Mouse (Mus musculus) adrenal gland, adult (tissue): ENCODE results near the gene Sall2.
"Not testable (repeated sequence)": the region's sequence is repeated elsewhere in the genome, so short reads cannot be mapped to it uniquely, and the experiment has no call there.

ENCODE experiments used
- DNase-seq, 2 experiments: peaks; one replicate each; pipeline ENCODE4 v3.0.0; 2022 to 2023; ENCODE audit warnings: low spot score in 1 of 2; ENCODE audit not compliant: inconsistent age in 2 of 2

The Sall2 gene

DNA sequence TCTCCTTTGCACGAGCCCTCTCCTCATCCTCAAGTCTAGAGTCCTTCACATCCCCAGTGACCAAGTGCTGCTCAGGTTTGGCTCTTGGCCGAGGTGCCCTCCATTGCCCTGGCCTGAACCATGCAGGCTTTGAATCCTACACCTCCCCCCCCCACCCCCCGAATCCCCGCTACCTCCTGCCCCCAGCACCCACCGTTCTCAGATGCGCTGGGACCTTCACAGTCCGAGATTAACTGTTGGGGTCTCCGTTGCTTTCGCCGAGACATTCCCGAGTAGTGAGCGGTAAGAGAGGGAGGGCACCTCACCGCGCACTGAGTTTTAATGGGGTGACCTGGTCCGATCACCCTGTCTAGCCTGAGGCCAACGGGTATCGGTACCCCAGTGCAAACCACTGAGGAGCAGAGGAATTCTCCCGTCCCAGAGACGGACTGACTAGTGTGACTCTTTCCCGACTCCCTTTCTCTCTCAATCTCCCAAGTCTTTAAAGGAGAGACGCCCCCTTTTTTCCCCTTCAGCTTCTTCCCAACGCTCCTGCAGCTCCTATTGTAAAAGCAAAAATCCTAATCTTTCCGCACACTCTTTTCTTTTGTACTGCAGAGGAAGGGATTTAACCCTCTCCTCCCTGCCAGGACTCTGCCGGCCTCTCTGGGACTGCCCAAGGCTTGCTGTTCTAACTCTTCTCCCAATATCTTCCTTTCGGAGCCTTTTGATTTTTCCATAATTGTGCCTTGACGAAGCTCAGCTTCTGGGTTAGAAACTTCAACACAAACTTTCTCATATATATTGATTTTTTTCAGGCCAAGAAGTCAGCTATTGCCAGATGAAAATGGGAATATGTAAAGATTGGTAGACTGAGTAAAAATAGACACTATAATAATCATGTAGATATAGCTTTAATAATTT, at the start of gene Sall2:
TSS of gene Sall2 (minus strand) at position 853 of the 903 bp plus-strand sequence.
- DNase-seq: peak in 1 of 2 experiments; percentile 31

DNA sequence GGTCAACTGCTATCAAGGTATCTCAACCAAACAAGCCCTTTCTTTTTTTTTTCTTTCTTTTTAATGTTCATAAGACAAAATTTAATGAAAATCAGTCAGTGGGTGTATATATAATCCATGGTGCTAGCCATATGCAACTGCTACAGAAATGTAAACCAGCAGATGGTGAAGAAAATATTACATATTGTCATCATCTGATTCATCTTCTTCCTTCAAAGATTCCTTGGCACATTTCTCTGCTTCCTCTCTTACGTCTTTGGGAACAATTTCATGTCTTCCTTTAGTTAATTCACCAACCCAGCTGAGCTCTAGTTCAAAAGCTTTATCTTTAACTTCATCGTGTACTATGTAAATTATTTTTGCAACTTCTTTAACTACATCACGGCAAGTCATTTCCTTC, 40.2 kb upstream of the Sall2 start:
- no peak for DNase-seq

DNA sequence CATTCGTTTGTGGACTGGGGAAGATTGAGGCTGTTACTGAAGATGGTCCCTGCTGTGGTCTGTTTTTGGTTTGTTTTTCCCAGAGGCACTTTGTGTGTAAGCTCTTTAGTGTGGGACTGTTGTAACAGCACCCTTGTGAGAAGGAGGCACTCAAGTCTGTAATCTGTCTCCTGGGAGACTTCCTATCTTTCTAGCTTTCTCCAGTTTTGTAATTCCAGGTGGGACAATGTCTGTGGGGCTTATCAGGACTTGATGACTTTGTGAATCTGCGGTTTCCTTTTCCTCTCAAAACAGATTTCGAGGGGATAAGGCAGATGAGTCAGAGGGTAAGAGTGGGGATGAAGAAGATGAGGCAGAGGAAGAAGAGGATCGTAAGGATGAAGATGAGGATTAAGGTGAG, 27.7 kb upstream of the Sall2 start, which contains the start of gene Olfr1513:
TSS of gene Olfr1513 (minus strand) at position 101 of the 400 bp plus-strand sequence.
- DNase-seq: no peak

DNA sequence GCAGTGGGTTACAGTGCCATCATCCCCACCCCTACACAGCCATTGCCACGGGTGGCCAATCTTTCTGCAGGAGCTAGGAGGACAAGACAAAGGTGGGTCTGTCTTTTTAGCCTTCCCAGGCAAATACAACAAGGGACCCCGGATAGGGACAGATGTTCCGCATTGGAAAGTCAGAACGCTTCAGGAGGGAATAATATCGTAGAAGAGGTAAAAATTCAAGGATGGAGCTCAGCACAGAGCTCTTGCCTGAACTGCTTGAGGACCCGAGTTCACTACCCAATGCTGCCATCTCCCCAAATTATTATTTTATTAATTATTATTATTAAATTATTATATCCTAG, 10.9 kb upstream of the Sall2 start:
- no peak for DNase-seq

DNA sequence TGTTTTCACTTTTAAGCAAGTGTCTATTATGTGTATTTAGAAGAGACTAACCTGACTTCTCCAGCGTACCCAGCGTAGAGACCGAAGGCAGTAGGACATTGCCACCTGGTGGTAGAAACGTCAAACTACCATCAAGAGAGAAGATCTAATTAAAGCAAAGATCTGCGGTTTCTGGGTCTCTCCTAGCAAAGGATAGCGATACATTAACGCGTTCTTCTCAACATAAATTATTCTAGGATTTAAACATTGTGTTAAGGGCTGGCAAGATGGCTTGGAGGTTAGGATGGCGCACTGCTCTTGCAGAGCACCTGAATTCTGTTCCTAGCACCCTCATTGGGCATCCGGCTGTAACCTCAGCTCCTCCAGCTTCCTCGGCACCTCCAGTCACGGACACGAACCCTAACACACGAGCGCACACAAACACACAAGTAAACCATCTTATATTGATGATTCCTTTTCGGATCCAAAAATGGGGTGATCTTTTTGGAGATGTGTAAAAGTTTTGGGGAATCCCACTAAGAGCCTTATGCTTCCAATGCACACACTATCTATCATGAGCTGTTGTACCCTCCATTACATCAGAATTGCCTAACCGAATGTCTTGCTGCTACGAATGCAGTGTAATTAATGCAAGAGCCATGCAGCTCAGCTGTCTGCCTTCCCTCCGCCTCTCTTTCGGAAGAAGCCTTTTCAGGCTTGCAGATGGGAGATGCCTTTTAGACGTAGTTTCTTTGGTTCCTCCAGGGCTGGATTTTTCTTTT, 10.4 kb upstream of the Sall2 start:
- DNase-seq: peak; percentile 39 to 88

DNA sequence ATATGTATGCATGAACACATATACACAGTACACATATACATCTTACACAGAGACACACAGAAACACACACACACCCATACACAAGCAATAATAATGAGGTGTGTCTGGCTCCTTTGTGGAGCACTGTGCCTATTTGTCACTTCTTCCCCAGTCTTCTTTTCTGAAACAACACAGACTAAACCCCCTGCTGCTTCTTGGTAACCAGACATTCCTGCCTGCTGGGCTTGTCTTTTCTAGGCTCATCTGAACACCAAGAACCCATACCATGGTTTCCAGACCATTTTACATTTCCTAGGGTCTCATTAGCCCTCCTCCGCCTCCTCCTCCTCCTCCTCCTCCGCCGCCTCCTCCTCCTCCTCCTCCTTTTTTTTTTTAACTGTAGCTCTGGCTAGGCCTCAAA, 3.6 kb upstream of the Sall2 start:
- no peak for DNase-seq

DNA sequence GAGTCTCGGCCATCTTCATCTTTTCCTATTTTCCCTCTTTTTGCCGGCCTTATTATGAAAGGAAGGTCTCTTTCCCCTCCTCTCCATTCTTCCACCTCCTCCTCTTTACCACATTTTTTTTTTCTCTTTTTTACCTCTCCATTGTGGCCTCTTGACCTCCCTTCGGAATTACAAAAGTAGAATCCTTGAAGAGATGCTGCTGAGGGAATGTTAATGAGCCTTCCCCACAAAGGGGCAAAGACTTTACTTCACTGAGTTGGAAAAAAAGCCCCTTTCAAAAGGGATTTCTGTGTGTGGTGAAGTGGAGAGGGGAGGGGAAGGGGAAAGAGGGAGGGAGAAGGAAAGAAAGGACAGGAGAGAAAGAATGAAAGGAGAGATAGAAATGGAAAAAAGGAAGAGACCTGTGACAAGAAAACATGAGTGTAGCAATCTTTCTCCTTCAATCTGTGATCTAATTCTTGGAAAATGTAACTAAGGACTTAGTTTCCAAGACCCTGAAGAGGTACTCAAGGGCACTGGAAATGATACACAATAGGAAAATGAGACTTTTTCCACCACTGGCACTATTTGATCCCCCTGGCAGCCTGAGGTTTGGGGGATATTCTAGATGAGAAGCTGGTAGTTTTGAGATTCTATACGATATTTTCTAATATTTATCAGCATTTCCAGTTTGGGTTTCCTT, 2.6 kb upstream of the Sall2 start:
- DNase-seq: no peak

DNA sequence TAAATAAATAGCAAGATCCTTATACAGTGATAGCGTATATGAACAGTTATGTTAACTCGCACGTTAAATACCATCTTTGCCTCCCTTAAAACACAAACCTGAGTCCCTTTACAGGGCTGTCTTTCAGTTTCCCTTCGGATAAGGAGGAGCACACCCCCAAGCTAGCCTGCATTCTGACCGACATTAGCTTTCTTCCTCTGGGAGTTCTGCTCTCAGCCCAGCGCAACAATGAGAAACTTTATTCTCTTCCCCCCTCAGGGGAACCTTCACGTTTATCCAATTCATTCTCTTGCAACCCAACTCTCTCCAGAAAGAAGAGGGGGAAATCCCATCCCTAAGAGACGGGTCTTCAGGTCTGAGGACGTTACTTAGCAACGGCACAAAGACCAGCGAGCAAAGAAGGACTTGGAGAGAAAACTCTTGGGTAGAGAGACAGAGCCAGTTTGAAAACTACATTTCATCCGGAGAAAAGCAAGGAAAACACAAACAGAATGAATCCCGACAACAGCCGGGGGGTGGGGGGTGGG, 1.1 kb downstream of the Sall2 start:
- no peak for DNase-seq

DNA sequence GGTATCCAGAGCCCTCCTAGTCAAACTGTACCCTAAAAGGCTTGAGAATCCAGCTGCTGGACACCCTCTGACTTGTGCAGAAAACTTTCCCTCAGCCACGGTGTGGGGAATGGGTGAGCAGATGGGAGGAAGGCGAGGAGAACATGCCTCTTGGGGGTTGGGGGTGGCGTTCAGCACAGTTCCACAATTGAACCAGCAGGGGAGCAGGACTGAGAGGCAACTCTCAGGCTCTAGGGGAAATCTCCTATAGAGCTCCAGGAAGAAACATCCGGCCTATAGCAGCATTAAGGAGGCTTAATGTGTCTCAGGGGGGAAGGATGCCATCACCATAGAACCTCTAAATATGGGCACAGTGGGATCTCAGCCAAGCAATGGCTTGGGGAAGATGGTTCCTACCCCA, 2.7 kb downstream of the Sall2 start:
- no peak for DNase-seq

DNA sequence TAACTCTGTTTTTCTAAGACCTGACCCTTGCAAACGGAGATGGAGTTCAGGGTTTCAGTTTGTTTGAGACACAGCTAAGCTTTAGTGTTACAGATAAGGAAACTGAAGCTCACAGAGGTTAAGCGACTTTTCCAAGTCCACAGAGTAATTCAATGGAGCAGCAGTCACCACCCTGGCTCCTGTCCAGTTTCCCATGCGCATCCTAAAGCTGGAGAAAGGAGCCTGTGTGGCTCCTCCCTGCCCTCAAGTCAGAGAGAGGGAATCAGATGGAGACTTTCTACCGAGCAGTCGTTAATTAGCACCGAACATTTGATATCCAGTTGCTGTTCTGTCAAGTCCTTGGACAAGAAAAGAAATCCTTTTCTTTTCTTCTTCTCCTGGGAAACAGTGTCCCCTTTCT, 9.2 kb downstream of the Sall2 start:
- no peak for DNase-seq

DNA sequence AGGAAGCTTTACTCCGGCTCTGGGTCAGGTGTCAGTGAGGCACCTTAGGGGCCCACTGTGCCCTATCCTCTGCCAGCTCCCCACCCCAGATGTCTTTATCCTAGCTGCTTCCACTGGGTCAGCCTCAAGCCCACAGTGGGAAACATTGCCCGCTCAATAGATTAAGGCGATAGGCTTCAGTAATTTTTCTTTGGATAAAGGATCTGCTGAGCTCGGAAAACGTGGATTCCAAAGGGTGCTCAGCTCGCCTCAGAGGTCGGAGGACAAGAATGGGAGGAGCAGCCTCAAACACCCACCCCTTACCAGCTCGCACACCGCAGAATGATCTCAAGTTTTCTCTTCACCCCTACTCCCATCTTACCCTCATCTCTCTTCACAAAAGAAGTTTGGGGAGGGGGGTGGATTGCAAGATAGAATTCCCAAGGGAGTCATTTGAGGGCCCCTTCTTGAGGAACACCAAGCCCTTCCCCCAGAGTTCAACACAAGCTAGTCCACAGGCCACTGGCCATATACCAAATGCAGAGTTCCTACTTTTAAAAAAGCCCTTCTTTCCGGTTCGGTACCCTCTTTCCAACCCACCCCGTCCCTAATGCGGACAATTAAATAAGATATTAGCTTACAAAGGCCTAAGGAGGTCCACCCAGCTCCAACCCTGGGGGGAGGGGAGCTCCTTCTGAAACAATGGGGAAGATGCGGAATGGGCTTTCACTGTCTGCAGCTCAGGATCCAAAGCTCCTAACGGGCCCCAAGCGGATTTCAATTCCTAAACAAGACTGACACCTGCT, 11.9 kb downstream of the Sall2 start:
- peak; percentile 39 to 74 for DNase-seq

DNA sequence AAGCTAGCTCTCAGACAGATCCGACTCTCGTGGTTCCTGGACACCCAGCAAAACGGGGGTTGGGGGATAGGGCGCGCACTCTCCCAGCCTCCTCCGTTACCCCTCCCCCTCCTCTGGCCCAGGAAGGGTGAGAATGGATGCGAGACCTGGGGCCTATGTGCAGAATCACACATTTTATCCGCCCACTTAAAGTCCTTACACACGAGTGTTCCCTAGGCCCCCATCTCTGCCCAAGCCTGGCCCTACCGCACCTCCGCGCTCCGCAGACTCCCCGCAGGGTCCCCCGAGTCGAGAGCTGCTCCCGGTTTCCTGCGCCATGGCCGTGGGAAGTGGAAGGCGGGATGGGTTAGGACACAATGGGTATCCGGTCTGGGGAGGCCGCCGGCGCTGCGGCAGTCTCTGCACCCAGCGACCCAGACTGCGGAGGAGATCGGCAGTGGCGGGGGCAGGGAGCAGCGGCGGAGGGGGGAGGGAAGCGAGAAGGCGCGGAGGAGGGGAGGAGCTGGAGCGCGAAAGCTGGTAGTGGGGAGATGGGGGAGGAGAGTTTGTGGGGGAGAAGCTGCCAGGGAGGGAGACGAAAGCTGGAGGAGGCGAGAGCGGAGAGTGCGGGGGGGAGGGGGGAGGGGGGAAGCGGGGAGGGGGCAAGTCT, 12.6 kb downstream of the Sall2 start:
- peak; percentile 75 to 88 for DNase-seq

DNA sequence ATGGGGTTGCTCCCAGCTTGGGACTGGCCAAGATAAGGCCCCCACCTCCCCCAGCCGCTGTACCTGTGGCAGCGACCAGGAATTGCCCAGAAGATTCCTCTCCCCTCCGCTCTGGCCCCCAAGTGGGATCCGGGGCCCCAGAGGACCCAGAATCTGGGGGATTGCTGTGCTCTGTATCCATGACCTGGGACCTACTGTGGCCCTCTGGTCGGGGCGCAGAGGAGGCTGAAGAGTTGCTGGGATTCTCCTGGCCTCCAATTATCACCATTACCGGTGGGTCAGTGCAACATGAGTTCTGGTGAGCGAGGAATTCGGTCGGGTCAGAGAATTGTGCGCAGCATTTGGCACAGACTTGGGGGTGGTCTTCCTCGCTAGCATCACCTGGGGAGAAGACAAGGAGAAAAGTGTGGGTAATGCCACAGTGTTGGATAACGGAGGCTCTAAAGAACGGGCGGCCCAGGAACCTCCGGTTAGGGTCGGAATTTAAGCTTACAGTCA, 13.2 kb downstream of the Sall2 start:
- DNase-seq: no peak

DNA sequence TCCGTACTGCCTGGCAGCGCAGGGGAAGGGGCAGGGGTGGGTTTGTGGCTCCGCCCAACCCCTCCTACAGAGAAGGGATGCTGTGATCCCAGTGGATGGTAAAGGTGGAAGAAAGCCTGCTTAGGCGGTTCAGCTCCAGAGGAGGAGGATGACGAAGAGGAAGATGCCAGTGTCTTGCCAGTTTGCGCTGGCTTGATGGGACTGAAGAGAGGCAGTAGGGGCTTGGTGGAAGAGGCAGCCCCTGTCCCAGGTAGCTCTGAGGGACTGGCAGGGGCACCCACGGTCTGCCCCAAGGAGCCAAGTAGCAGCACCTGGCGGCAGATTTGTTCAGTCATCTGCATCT, 13.8 kb downstream of the Sall2 start:
- no peak for DNase-seq

DNA sequence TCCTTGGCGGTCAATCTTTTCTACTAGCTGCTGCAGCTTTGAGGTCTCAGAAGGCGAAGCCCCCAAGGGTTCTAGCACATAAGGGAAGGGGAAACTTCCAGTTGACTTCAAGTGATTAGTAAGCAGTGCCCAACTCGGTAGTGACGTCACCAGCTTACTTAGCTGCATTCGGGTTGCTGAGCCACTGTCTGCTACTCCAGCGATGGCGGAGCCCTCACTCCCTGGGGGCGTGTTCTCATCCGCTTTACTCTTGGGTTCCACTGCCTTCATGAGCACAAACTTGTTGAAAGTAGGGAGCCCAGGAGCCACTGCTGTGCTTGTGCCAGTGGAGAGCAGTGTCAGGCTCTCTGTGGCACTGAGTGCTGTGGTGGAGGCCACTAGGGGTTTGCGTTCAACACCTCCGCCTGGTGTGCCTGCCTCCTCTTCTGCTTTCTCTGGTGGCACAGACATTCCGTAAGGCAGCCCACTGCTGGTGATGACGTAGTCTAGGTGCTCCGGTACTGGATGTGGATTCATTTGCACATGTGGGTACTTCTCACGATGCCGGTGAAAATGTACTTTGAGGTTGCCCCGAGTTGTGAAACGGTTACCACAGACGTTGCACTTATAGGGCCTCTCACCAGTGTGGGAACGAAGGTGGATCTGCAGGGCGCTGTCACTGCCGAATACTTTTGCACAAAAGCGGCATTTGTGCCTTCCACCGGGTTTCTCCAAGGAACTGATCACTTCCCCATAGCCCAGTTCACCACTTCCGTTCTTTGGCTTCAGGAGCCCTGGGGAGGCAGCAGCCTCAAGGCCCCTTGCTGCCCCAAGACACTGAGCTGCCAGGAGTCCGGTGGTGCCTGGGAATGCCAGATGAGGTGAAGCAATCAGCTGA, 14.4 kb downstream of the Sall2 start:
- DNase-seq: peak in 1 of 2 experiments; percentile 25

DNA sequence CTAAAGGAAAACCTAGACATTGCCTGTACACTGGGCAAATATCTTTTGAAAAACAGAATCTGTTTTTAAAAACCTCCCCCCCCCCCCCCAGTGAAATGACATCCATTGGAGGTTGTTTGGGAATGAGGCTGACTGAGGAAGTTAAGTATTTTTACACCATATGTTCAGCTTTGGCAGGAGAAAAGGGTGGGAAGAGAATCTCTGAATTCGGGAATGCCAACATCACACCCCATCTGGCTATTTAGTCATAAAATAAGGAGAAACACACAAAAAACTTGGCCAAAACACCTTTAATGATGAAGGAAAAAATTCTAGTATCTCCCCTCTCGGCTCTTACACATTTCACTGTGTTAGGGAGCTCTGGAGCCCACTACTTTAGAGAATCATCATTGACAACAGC, 17.7 kb downstream of the Sall2 start:
- DNase-seq: no peak

DNA sequence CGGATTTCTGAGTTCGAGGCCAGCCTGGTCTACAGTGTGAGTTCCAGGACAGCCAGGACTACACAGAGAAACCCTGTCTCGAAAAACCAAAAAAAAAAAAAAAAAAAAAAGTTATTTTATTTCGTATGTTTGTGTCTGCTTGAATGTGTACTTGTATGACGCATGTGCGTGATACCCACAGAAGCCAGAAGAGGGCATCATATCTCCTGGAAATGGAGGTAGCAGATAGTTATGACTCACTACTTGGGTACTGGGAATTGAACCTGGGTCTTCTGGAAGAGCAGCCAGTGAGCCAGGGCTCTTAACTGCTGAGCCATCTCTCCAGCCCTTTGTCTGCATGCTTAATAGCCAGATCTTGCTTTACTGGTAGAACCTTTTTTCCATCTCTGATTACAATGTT, 18.2 kb downstream of the Sall2 start:
- DNase-seq: not testable (repeated sequence)

DNA sequence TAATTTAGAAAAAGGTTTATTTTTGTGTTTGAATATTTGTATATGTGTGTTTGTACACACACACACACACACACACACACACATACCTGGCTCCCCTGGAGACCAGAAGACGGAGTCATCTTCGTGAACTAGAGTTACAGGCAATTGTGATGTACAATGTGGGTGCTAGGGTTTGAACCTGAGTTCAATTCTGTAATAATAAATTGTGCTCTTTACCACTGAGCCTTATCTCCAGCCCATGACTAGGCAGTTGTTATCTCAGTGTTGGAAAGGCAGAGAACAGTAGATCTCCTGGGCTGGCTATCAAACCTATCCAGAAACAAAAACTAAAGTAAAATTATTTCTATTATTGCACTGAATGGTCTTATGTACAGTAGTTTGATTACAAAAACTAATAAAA, 22.5 kb downstream of the Sall2 start:
- DNase-seq: no peak

DNA sequence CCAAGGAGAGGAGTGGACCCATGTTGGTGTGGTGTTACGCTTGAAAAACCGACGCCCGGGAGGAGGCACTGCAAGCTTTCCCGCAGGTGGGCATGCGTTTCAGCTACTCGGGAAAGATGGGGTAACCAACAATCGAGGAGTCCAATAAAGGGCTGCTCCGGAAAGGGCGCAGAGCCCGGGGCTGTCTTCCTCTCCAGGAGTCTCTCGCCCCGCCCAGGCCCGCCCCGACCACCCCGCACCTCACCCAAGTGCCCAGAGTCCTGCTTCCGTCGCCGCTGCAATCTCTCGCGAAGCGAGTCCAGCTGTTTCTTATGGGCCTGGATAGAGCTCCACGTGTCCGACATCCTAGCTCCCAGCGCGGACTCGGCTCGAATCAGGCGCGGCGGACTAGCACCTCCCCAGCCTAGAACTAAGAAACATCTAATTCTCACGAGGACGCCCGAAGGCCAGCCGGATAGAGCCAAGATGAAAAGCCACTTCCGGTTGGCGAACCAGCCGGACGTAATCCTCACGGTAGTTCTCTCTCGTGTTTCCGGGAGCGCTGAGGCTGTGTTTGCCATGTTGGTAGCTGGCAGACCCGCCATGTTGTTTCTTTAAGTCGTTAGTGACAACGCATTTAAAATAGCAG, 23.8 kb downstream of the Sall2 start, which contains the start of gene Mettl3:
TSS of gene Mettl3 (minus strand) at position 485 of the 628 bp plus-strand sequence.
- DNase-seq: peak; percentile 93 to 98
